Mouse (Mus musculus): ENCODE results near the gene Gm5294. TPM values are rescaled to one million over a fixed set of nuclear protein-coding genes. Genes with fewer than 3 reads are reported as not detected.

Gene Gm5294
- polyA plus RNA-seq, 1 experiment from 2014 or later = not detected

DNA sequence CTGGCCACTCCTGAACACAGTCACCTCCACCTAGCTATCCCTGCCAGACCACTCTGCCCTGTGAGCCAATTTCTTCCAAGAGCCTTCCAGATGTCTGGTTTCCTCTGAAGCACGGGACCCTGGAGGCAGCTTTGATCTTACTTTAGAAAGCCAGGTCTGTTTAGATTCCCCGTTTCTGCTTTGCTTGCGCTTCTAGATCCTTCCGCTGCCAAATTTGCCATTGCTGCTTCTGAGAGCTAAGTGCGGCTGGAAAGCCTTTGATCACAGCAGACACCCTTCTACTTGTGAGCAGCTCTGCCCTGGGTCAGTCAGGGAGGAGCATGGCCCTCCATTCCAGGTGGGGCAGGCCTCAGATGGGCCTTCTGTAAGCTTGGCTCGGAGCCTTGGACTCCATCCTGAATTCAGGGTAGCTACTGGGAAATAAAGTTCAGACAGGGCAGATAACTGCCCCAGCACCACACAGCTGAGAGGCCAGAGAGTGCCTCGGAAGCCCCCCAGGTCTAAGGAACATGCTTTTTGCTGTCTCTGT, 18.2 kb upstream of the Gm5294 start:
- Histone ChIP-seq H3K4me2 (no peak overlapping the region), H3K27me3 (no peaks in the 10 kb centered on the region), H3K27ac (no peak overlapping the region), H3K9me3 (replicated peaks) (no peaks in the 10 kb centered on the region), H3K4me3 (no peak overlapping the region), H3K9ac (no peak overlapping the region), H3K36me3 (no peaks in the 10 kb centered on the region), H3K4me1 (replicated peaks) (no peaks in the 10 kb centered on the region)
- 51% methylated on average over 7 of the region's 7 CpGs for WGBS
- no peak for ATAC-seq (replicated peaks; ENCODE audit: insufficient number of reproducible peaks, insufficient read depth, low FRiP score, low read depth)

DNA sequence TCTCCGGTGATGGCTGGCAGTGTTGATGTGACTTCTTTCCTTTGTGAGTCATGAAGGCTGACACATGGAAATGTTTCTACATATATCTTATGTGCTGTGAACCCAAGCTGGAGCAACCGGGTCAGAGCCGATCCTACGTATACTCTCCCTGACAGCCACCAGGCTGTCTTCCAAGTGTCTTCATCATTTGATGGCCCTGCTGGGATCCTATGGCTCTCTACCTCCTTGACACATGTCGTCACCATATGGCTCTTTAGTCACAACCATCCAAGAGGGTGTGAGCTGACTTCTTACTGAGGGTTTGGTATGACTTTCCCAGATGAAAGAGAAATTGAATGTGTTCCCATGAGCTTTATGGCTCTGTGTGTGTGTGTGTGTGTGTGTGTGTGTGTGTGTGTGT, 15.6 kb upstream of the Gm5294 start:
- WGBS = 84% methylated on average over 5 of the region's 5 CpGs
- Histone ChIP-seq H3K9ac (no peak overlapping the region), H3K27ac (no peak overlapping the region)

DNA sequence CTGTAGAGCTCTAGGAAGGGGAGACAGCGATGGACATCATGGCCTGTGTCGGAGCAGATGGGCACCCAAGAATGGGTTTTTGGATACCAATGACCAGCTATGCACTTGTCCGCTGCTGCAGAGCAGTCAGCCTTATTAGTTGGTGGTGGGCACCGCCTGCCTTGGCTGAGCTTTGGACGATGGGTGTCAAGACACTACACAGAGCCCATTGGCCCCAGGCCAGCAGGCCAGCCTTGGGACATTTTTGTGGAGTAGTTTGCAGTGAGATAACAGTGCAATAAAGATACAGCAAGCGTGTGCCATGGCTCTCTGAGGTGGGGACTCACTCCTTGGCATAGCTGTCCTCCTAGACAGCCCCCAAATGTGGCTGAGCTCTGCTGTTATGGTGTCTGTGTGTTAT, 10.1 kb upstream of the Gm5294 start:
- ATAC-seq (replicated peaks; ENCODE audit: insufficient number of reproducible peaks, insufficient read depth, low FRiP score, low read depth) = 0 out of 2 replicates have a peak, but pooled peaks have one; percentile 37
- peaks cover 9% of the 10 kb centered on the region for H3K4me1 ChIP-seq (replicated peaks)
- H3K4me3 ChIP-seq = no peak overlapping the region
- H3K36me3 ChIP-seq = no peaks in the 10 kb centered on the region
- no peak overlapping the region for H3K4me2 ChIP-seq
- 57% methylated on average over 6 of the region's 6 CpGs for WGBS
- no peak overlapping the region for H3K9ac ChIP-seq
- no peaks in the 10 kb centered on the region for H3K27me3 ChIP-seq
- no peak overlapping the region for H3K27ac ChIP-seq
- no peaks in the 10 kb centered on the region for H3K9me3 ChIP-seq (replicated peaks)

More for the DNA sequence above, 15.6 kb upstream of the Gm5294 start:
- Histone ChIP-seq H3K36me3 (no peaks in the 10 kb centered on the region), H3K27me3 (no peaks in the 10 kb centered on the region), H3K4me3 (no peak overlapping the region), H3K4me2 (no peak overlapping the region), H3K9me3 (replicated peaks) (no peaks in the 10 kb centered on the region), H3K4me1 (replicated peaks) (no peaks in the 10 kb centered on the region)
- ATAC-seq (replicated peaks; ENCODE audit: insufficient number of reproducible peaks, insufficient read depth, low FRiP score, low read depth) = no peak

DNA sequence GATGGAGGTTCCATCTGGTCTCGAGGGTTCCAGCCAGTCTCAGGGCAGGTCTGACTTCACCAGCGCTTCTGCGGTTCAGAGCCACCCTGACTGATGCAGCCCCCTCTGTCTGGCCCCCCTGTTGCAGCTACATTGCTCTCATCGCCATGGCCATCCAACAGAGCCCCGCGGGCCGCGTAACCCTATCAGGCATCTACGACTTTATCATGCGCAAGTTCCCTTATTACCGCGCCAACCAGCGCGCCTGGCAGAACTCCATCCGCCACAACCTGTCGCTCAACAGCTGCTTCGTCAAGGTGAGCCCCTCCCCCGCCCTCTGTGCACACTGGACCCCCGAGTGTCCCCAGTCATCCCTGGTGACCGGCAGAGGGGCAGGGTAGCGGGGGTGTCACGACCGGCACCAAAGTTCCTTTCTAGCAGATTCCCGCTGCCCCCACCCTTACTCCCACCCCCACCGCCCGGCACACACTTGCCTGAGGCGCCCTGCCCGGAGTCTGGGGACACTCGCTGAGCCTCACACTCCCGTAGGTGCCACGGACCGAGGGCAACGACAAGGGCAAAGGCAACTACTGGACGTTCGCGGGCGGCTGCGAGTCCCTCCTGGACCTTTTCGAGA, 945 bp downstream of the Gm5294 start:
- Histone ChIP-seq H3K4me1 (replicated peaks) (peaks cover 16% of the 10 kb centered on the region), H3K9me3 (replicated peaks) (no peaks in the 10 kb centered on the region), H3K4me3 (peak overlapping the region; percentile 41), H3K27me3 (peaks cover 65% of the 10 kb centered on the region), H3K36me3 (no peaks in the 10 kb centered on the region), H3K4me2 (peak overlapping the region; percentile 71), H3K9ac (peak overlapping the region; percentile 14), H3K27ac (no peak overlapping the region)
- ATAC-seq (replicated peaks; ENCODE audit: insufficient number of reproducible peaks, insufficient read depth, low FRiP score, low read depth) = no peak
- 3% methylated on average over 39 of the region's 39 CpGs for WGBS

DNA sequence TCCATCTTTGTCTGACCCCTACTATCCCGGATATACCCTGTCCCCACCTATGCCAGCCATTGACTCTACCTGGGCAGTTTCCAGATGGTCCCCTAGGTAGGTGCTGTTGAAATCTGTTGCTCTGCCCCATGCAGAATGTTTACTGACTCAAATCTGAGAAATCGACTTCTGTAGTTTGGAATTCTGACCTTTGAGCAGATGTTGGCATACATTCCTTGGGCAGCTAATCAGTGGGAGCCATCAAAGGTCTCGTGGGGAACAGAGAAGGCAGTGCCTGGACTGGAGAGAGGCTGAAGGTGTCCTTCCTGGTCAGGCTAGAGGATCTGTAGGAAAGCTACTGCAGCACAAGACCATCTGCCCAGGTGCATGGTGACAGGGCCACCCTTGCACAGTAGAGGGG, 5.2 kb downstream of the Gm5294 start:
- no peaks in the 10 kb centered on the region for H3K9me3 ChIP-seq (replicated peaks)
- no peak overlapping the region for H3K27ac ChIP-seq
- H3K4me2 ChIP-seq = no peak overlapping the region
- ATAC-seq (replicated peaks; ENCODE audit: insufficient number of reproducible peaks, insufficient read depth, low FRiP score, low read depth) = no peak
- WGBS = 58% methylated on average over 3 of the region's 3 CpGs
- no peak overlapping the region for H3K4me3 ChIP-seq
- H3K9ac ChIP-seq = no peak overlapping the region
- peaks cover 45% of the 10 kb centered on the region for H3K27me3 ChIP-seq
- H3K36me3 ChIP-seq = no peaks in the 10 kb centered on the region
- H3K4me1 ChIP-seq (replicated peaks) = peaks cover 13% of the 10 kb centered on the region

DNA sequence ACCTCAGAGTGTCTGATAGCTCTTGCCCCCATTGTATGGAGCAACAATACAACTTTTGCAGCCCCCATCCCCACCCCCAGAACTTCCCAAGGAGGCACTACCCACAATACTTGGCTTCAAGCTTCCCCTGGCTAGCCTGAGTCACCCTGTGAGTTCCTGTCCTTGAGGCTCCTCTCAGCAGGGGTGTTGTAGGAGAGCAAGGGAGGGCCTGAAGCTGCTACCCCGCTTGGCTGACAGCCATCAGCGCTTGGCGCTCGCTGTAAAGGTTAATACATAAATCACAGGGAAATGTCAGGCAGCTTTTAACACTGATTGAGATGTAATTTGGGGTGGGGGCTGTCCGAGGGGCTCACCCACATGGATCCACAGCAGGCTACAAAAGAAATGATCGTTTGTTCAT, 13.5 kb downstream of the Gm5294 start:
- H3K4me2 ChIP-seq = no peak overlapping the region
- no peak overlapping the region for H3K9ac ChIP-seq
- H3K27ac ChIP-seq = no peak overlapping the region
- no peak; the same call in 1 of the 2 replicates for ATAC-seq (replicated peaks; ENCODE audit: insufficient number of reproducible peaks, insufficient read depth, low FRiP score, low read depth)
- H3K4me3 ChIP-seq = no peak overlapping the region
- H3K36me3 ChIP-seq = no peaks in the 10 kb centered on the region
- no peaks in the 10 kb centered on the region for H3K9me3 ChIP-seq (replicated peaks)
- no peaks in the 10 kb centered on the region for H3K27me3 ChIP-seq
- peaks cover 8% of the 10 kb centered on the region for H3K4me1 ChIP-seq (replicated peaks)
- 32% methylated on average over 6 of the region's 6 CpGs for WGBS

DNA sequence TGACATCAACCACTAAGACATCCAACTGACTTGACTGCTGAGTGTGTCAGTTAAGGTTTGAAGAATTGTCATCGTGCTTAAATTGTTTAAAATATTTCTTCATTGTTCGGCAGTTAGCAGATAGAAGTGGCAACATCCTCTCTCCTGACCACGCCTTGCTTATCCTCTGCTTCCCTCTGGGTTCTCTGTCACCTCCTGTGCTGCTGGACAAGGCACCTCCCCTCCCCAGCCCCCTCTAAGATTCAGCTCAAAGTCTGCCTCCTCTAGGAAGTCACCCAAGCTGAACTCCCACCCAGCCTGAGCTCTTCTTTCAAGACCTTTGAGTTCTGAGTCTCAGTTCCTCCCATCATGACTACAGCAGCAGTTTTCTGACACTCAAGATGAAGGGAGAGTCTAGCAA, 15.0 kb downstream of the Gm5294 start:
- Histone ChIP-seq H3K9me3 (replicated peaks) (no peaks in the 10 kb centered on the region), H3K27ac (no peak overlapping the region), H3K4me3 (no peak overlapping the region), H3K4me1 (replicated peaks) (peaks cover 8% of the 10 kb centered on the region), H3K27me3 (no peaks in the 10 kb centered on the region), H3K36me3 (no peaks in the 10 kb centered on the region), H3K4me2 (no peak overlapping the region), H3K9ac (no peak overlapping the region)
- 74% methylated on average over 3 of the region's 3 CpGs for WGBS
- ATAC-seq (replicated peaks; ENCODE audit: insufficient number of reproducible peaks, insufficient read depth, low FRiP score, low read depth) = no peak

DNA sequence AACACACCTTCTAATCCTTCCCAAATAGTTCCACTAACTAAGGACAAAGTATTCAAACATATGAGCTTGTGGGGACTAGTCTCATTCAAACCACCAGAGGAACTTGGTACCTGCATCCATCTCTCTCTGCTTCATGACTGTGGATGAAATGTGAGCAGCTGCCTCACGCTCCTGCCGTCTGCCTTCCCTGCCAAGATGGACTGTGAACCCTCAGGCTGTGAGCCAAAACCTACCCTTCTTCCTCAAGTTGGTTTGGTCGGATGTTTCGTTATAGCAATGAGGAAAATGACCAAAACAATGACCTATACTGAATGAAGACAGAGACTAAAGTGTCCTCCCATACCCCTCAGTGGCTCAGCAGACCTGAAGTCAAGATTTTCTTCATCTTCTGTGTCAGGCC, 21.1 kb downstream of the Gm5294 start:
- Histone ChIP-seq H3K4me3 (no peak overlapping the region), H3K4me1 (replicated peaks) (peaks cover 3% of the 10 kb centered on the region), H3K4me2 (no peak overlapping the region), H3K27ac (no peak overlapping the region), H3K9me3 (replicated peaks) (no peaks in the 10 kb centered on the region), H3K9ac (no peak overlapping the region), H3K27me3 (no peaks in the 10 kb centered on the region), H3K36me3 (no peaks in the 10 kb centered on the region)
- 87% methylated on average over 4 of the region's 4 CpGs for WGBS
- no peak for ATAC-seq (replicated peaks; ENCODE audit: insufficient number of reproducible peaks, insufficient read depth, low FRiP score, low read depth)

DNA sequence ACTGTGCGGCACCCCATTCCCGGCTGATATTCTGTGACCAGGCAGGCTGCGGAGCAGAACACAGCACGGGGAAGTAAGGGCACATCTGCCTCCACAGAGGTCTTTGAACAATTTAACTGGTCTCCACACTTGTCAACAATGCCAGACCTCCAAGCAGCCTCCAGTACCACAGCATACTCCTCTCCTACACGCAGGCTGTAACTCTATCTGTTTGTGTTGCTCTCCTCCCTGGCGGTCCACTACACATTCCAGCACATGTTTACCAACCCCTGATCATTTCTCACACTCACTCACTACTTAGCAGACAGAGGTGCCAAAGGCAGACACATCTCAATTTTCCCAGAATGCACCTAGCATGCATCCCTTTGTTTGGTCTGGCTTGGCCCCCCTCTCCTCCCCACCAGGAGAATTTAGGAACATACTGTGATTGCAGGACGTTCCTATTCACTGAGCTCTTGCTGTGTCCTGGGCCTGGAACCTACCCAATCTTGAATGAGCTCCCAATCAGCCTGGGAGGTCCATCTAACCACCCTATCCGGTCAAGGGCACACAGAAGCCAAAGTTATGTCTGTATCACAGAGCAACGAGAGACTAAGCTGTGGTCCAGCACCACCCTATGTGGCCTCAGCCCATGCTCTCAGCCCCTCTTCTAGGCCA, 23.4 kb downstream of the Gm5294 start:
- Histone ChIP-seq H3K4me1 (replicated peaks) (peaks cover 17% of the 10 kb centered on the region), H3K9ac (no peak overlapping the region), H3K36me3 (no peaks in the 10 kb centered on the region), H3K27me3 (no peaks in the 10 kb centered on the region), H3K4me3 (no peak overlapping the region), H3K27ac (no peak overlapping the region), H3K9me3 (replicated peaks) (no peaks in the 10 kb centered on the region), H3K4me2 (no peak overlapping the region)
- ATAC-seq (replicated peaks; ENCODE audit: insufficient number of reproducible peaks, insufficient read depth, low FRiP score, low read depth) = no peak
- 56% methylated on average over 9 of the region's 9 CpGs for WGBS

DNA sequence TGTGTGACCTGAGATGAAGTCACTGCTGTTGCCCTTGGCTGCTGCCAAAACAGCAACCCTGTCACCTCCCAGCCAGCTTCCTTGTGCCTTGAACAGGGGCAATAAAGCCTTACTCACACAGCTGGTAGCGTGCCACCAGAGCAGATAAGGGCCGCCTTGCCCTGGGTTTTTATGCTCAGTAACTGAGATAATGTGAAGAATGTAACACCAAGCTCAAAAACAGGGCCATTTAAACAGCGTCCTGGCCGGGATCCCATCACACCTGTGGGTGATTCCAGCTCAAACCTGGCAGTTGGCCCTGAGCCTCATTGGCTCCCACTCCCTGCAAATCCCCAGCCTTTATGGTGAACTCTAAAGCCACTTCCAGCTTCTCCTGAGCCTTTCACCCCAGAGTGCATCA, 26.6 kb downstream of the Gm5294 start:
- peaks cover 17% of the 10 kb centered on the region for H3K4me1 ChIP-seq (replicated peaks)
- ATAC-seq (replicated peaks; ENCODE audit: insufficient number of reproducible peaks, insufficient read depth, low FRiP score, low read depth) = peak; percentile 28; the same call in 1 of the 2 replicates
- no peak overlapping the region for H3K9ac ChIP-seq
- no peaks in the 10 kb centered on the region for H3K9me3 ChIP-seq (replicated peaks)
- H3K27ac ChIP-seq = no peak overlapping the region
- no peak overlapping the region for H3K4me3 ChIP-seq
- H3K27me3 ChIP-seq = peaks cover 3% of the 10 kb centered on the region; the same call in 1 of the 2 replicates
- WGBS = 27% methylated on average over 4 of the region's 4 CpGs
- no peak overlapping the region for H3K4me2 ChIP-seq
- no peaks in the 10 kb centered on the region for H3K36me3 ChIP-seq

DNA sequence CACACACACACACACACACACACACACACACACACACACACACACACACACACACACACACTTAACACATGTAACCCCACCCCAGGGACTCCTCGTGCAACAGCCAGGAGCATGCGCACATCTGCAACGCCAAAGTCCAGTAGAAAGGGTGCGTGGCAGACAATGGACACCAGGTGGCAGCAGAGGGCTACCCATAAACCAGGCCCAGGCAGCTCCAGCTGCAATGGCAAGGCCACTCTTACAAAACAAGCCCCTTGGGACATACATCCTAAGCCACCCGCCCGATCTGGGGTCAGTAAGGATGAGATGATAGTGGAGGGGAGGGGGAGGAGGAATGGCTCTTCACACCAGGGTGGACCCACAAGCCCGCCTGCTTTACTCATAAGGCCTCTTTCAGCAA, 28.2 kb downstream of the Gm5294 start:
- H3K9ac ChIP-seq = no peak overlapping the region
- H3K27me3 ChIP-seq = peaks cover 3% of the 10 kb centered on the region; the same call in 1 of the 2 replicates
- no peak overlapping the region for H3K4me2 ChIP-seq
- H3K4me3 ChIP-seq = no peak overlapping the region
- H3K36me3 ChIP-seq = no peaks in the 10 kb centered on the region
- ATAC-seq (replicated peaks; ENCODE audit: insufficient number of reproducible peaks, insufficient read depth, low FRiP score, low read depth) = peak; percentile 54; the same call in 1 of the 2 replicates
- no peaks in the 10 kb centered on the region for H3K9me3 ChIP-seq (replicated peaks)
- 5% methylated on average over 7 of the region's 7 CpGs for WGBS
- no peak overlapping the region for H3K27ac ChIP-seq
- H3K4me1 ChIP-seq (replicated peaks) = peaks cover 17% of the 10 kb centered on the region

All from heart, embryonic 15.5 days (tissue).